Mouse (Mus musculus) lung, postnatal 0 days (tissue): ENCODE data around the gene Agap3.

Source experiments
- CTCF ChIP-seq: IDR thresholded peaks from 2 replicates; pipeline ENCODE4 v1.5.1; 2016; ENCODE audit warnings: antibody characterized with exemption, mild to moderate bottlenecking
- EP300 ChIP-seq: IDR thresholded peaks from 2 replicates; pipeline ENCODE4 v1.6.1; 2016; ENCODE audit warnings: antibody characterized with exemption, mild to moderate bottlenecking, control low read depth

GRCm38 (mm10) chr5:24542643-24543042, 90.7 kb downstream of the Agap3 start:
- TF ChIP-seq CTCF: no peak
- no peak for TF ChIP-seq EP300
